Mouse (Mus musculus): ENCODE data around the gene Adamts6. TPM values are rescaled to one million over a fixed set of nuclear protein-coding genes. Genes with fewer than 3 reads are reported as not detected.

Gene Adamts6
- total RNA-seq (2023), result 1 to 10 TPM; 6.6 to 7.7 TPM

GRCm38 (mm10) chr13:104287366-104288225 is at the start of gene Adamts6:
TSS of gene Adamts6 (plus strand) at chr13:104287835.

Other genes with a start within 250 kb of the Adamts6 start
- 10 to 100 TPM; 31.1 to 45.2 TPM for gene Nln, start 178.2 kb upstream of the Adamts6 start, total RNA-seq (2023)
- 1 to 10 TPM in 1 of 2 experiments, under 1 TPM in 1; 0.58 to 1.3 TPM for gene Sgtb, start 178.1 kb upstream of the Adamts6 start, total RNA-seq (2023)
- 10 to 100 TPM; 25.2 to 27.8 TPM for gene Trappc13, start 109.4 kb upstream of the Adamts6 start, total RNA-seq (2023)
- gene Trim23, start 109.0 kb upstream of the Adamts6 start, total RNA-seq (2023), result 1 to 10 TPM; 8.1 to 9.0 TPM
- 1 to 10 TPM; 1.7 to 1.9 TPM for gene Cenpk, start 59.2 kb upstream of the Adamts6 start, total RNA-seq (2023)
- 10 to 100 TPM; 18.7 to 19.7 TPM for gene Ppwd1, start 59.0 kb upstream of the Adamts6 start, total RNA-seq (2023)